Mouse (Mus musculus): ENCODE measurements at regions not wholly inside any gene's neighbourhood (a gene's known extent, or its start where the extent isn't known, plus 50 kb on each side); places are given as distances from the start of the nearest gene placed in this dataset.

DNA sequence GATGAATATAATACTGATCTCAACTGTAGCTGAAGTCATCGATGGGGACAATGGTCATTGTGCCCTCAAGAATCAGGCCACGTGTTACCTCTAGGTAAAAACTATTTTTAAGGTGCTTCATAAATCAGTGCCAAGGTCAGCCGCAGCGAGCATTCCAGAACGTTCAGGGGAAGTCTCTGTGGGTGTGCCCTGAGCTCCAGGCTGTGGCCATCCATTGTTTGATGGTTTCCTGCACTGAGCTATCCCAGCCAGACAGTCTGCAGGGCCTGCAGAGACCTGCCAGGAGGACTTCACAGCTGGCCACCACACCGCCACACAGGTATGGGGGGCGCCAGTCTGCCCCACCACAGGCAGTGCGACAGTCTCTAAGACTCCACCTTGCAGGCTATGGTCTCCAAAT is 62.5 kb upstream of the Zfp637 start:
- in situ Hi-C loops (cut with MseI, MboI) = no loop called here

GRCm38 (mm10) chr6:117779020-117779419 is 62.0 kb upstream of the Zfp637 start:
- in situ Hi-C loops (cut with MseI, MboI) = no loop called here

DNA sequence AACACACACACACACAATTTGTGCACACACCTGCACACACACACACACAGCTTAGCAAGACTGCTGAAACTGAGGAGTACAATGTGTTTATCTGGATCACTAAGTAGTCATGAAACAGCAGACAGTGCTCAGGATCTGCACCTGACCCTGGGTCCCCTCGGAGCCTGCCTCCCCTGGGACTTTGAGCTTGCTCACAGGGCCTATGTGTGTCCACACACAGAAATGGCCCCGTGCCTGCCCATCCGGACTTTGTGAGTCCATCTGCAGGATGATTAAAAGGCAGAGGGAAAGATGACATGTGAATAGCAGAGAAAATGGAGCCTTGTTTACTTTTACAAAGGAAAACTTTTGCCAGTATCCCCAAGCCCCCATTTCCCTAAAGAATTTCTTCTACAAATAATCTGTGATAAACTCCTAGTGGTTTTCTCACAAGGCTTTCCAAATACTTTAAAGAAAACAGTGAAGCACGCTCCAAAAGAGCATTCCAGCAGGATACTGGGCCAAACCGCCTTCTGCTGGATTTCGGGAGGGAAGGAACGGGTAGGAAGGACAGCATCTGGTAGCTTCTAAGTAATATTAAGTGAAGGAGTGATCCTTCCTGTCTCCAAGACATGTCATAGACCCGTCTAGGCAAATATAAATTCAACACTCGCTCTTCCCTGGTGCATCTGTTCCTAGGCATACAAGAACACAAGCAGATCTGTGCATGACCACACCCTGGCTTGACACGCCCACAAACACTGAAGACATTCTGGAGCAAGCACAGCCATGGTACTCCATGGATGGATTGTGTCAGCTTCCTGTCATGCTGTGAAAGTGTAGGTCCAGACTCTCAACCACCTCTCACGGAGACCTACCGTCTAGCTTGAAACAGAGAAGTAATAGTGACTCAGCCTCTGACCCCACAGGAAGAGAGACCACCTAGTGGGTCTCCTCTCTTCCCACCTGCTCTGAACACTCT is 52.1 kb upstream of the Zfp637 start:
- in situ Hi-C loops (cut with MseI, MboI) = no loop called here

GRCm38 (mm10) chr6:117790581-117790980 is 50.4 kb upstream of the Zfp637 start:
- in situ Hi-C loops (cut with MseI, MboI) = no loop called here
